Mouse (Mus musculus) kidney, adult 8-10 months (tissue): ENCODE results near the gene Nmt1.
A peak's percentile ranks its signal among the peaks of the same experiment; 100 is the strongest.

Source experiments
- DNase-seq, 2 experiments: peaks; one replicate each; pipeline ENCODE4 v3.0.0; 2022

The Nmt1 gene

GRCm38 (mm10) chr11:103028176-103028891 lies at the start of gene Nmt1, which contains the start of gene Dcakd:
TSS of gene Nmt1 (plus strand) at chr11:103028190.
TSS of gene Dcakd (minus strand) at chr11:103028333.
- peak; percentile 95 to 98 for DNase-seq

GRCm38 (mm10) chr11:102981151-102981890 lies 46.7 kb upstream of the Nmt1 start:
- DNase-seq, result no peak

- no peak for DNase-seq
Observed at GRCm38 (mm10) chr11:102984086-102984485, 43.9 kb upstream of the Nmt1 start.

- no peak for DNase-seq
Observed at GRCm38 (mm10) chr11:102984615-102985014, 43.4 kb upstream of the Nmt1 start.

- no peak for DNase-seq
Observed at GRCm38 (mm10) chr11:102985160-102985559, 42.8 kb upstream of the Nmt1 start.

GRCm38 (mm10) chr11:102989641-102990151 lies 38.3 kb upstream of the Nmt1 start:
- DNase-seq, result no peak

- peak; percentile 19 to 37 for DNase-seq
Observed at GRCm38 (mm10) chr11:102990152-102990663, 37.8 kb upstream of the Nmt1 start.

GRCm38 (mm10) chr11:102991681-102992080 lies 36.3 kb upstream of the Nmt1 start:
- no peak for DNase-seq

- DNase-seq, result peak; percentile 39 to 73
Observed at GRCm38 (mm10) chr11:102992940-102993339, 35.0 kb upstream of the Nmt1 start.

GRCm38 (mm10) chr11:102993420-102994029 lies 34.5 kb upstream of the Nmt1 start:
- no peak for DNase-seq

- no peak for DNase-seq
Observed at GRCm38 (mm10) chr11:102994952-102995351, 33.0 kb upstream of the Nmt1 start.

GRCm38 (mm10) chr11:102996385-102996784 lies 31.6 kb upstream of the Nmt1 start:
- no peak for DNase-seq

- no peak for DNase-seq
Observed at GRCm38 (mm10) chr11:102996991-102997770, 30.8 kb upstream of the Nmt1 start.

- DNase-seq, result no peak
Observed at GRCm38 (mm10) chr11:102998254-102998576, 29.8 kb upstream of the Nmt1 start.

- DNase-seq, result no peak
Observed at GRCm38 (mm10) chr11:102998577-102999316, 29.2 kb upstream of the Nmt1 start.

GRCm38 (mm10) chr11:102999317-102999970 lies 28.5 kb upstream of the Nmt1 start:
- DNase-seq, result no peak

GRCm38 (mm10) chr11:103000111-103000510 lies 27.9 kb upstream of the Nmt1 start:
- DNase-seq, result no peak

- DNase-seq, result no peak
Observed at GRCm38 (mm10) chr11:103001063-103001462, 26.9 kb upstream of the Nmt1 start.

- peak; percentile 29 to 44 for DNase-seq
Observed at GRCm38 (mm10) chr11:103003210-103003609, 24.8 kb upstream of the Nmt1 start.

GRCm38 (mm10) chr11:103004852-103005251 lies 23.1 kb upstream of the Nmt1 start:
- DNase-seq, result no peak

- DNase-seq, result no peak
Observed at GRCm38 (mm10) chr11:103005254-103005981, 22.6 kb upstream of the Nmt1 start.
